Mouse (Mus musculus): Measurements from ENCODE around the gene Sh3bp5l.
"Not testable (repeated sequence)": the region's sequence is repeated elsewhere in the genome, so short reads cannot be mapped to it uniquely, and the experiment has no call there.

Sh3bp5l gene

DNA sequence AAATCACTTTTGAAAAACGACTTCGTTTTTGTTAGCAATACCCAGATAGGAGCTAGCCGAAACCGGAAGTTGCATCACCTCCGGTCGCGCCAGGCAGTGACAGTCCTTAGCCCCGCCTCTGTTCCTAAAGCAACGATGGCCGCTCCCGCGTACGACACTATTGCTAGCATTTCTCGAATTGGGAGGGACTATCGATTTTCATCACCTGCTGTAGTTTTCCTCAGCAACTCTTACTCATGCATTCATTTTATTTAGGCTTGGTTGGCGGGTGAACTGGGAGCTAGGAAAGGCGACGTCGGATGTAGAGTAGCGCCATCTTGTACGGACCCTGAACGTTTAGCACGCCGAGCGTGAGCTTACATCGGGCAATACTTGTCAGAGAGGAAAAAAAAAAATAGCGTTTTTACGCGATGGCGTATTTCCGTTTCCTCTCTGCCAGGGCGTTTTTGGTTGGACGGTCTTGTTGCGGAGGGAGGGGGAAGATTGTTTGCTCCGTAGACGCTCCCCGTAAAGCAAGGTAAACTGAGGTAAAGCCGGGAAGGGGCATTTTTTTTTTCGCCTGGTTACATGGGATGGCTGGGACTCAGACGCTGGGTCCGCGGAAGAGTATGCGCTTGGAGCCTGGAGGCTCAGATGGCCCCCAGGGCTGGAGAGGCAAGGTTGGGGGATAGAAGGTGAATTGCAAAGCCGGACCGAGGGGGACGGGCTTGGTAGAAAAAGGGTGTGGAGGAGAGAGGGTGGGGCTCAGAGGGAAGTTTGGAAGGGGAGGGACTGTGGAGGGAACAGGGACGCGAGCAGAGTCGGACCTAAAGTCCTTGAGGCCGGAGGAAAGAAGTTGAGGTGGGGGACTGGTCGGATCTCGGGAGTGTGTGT is at the start of gene Sh3bp5l, which contains the start of gene Zfp672:
Sh3bp5l (plus strand) TSS at position 449 of the 873 bp plus-strand sequence.
Zfp672 (minus strand) TSS at position 64 of the 873 bp plus-strand sequence.
- DNase-seq (ENCODE audit: low read depth), result peak; percentile 87

DNA sequence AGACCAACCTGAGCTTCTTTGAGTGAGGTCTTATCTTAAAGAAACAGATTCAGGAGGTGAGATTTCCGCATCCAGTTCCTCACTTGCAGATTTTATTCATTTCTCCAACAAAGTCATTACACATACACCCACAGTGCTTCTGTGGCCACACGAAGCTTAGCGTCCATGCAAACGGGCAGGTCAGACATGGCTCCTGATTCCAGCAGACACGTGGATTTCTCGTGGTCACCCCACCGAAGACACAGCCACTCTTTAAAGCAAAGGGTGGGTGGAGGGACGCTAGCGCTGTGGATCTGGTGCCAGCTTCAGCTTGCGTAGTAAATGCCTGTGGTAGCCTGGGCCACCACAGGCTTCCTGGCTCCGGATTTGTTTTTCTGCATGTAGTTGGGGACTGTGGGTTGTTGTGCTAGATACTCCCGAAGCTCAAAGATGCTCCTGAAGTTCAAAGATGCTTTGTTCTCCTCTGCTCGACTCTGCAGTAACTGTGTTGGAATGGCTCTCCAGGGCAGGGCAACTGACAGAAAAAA is 48.5 kb upstream of the Sh3bp5l start:
- DNase-seq (ENCODE audit: low read depth), result no peak

DNA sequence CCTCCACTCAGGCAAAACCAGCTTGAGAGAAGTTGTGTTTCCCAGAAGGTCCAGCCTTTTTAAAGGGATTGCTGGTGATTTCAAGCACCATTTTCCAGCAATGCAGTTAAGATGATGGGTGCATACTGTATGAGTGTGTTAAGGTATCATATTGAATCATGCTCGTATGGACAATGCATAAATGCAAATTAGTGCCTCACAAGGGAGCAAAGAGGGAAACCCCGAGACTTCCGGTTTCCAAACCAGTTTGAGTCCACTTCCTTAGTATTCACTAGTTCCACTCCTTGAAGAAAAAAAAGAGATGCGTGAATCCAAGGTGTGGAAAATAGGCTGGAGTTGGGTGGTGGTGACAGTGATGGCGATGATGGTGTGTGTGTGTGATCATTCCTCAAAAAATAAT is 48.0 kb upstream of the Sh3bp5l start:
- no peak for DNase-seq (ENCODE audit: low read depth)

GRCm38 (mm10) chr11:58289992-58290682 is 40.4 kb upstream of the Sh3bp5l start:
- no peak for DNase-seq (ENCODE audit: low read depth)

DNA sequence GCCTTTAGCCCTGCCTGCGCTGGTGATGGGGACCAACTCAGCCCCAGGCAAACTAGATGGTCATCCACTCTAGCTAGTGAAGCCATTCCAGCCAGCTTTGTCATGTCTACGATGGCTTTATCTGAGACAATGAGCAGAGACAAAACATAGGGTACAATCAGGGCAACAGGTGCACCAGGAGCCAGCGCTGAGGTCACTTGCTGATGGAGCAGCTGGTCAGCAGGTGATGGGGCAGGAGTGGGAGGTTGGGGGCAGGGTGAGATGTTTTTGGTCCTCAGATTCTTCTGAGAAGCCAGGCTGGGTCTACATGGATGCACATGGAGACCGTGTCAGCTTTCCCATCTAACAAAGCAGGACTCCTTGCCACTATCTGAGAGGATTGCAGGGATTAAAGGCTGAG is 39.7 kb upstream of the Sh3bp5l start:
- DNase-seq (ENCODE audit: low read depth), result no peak

- no peak for DNase-seq (ENCODE audit: low read depth)
Measured at GRCm38 (mm10) chr11:58292791-58293190, 37.7 kb upstream of the Sh3bp5l start.

DNA sequence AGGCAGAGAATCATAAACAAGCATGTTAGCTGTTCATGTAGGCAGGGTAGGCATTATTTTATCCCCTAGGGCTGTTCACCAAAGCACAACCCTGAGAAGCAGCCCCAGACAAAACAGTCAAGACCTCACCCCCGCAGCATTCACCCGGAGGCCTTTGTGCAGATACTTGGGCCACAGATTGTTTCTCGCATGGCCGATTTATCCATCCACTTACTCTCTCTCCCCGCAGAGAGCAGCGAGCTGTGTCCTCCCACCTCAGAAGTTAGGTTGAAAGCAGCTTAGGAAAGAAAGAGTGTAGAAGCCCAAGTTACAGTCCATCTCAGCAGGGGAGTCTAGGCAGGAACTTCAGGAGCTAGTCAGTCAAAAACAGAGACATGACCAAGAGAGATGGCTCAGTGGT is 33.1 kb upstream of the Sh3bp5l start:
- no peak for DNase-seq (ENCODE audit: low read depth)

DNA sequence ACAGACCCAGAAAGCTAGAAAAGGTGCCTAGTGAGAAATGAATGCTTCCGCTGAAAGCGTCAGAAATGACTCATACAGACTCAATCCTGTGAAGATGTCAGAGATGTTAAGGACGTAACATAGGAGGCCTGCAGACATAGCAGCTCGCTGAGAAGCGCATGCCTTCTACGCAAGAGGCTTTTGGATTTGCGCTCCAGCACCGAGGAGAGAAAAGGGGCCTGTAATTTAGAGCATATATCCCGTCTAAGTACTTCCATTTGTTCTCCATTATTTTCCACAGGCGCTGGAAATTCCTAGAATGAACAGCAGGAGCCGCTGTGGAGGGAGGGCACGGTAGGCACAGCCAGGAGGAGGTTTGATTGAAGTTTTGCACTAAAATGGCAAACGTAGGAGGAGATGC is 29.5 kb upstream of the Sh3bp5l start:
- peak; percentile 51 for DNase-seq (ENCODE audit: low read depth)

DNA sequence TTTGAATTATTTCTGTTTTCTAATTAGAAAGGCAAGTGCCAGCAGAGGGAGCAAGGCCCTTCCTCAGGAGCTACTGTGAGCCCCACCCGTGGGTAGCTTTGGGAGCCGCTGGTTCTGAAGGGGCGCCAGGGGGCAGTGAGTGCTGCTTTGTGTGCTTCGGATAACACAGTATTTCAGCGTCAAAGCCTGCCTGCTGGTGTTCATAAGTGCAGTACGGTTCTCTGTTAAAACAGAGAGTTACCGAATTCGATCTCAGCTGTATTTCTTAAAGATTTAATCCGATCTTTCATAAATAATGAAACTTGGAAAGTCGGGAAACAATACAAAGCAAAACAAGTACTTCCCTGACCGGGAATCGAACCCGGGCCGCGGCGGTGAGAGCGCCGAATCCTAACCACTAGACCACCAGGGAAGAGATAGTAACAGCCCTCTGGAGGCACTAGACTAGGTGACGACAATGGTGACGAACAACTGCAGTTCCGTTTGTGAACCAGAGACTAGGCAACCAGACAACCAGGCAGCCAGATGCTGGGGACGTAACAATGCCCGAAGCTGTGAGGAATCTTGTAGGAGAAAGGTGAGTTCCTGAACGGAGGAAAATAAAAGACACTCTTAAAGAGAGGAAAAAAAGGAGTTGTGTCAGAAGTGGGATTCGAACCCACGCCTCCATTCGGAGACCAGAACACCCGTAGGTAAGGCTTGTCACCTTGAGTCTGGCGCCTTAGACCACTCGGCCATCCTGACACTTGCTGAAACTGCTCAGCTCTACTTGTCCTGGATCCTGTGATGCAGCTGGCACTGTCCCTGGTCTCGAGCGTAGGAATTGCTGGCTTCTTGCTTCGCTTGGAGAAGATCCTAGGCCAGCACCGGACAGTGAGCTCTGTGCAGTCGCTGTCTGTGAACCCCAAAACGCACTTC is 28.4 kb upstream of the Sh3bp5l start:
- DNase-seq (ENCODE audit: low read depth), result peak; percentile 91

GRCm38 (mm10) chr11:58302774-58303445 is 27.6 kb upstream of the Sh3bp5l start:
- DNase-seq (ENCODE audit: low read depth), result no peak

DNA sequence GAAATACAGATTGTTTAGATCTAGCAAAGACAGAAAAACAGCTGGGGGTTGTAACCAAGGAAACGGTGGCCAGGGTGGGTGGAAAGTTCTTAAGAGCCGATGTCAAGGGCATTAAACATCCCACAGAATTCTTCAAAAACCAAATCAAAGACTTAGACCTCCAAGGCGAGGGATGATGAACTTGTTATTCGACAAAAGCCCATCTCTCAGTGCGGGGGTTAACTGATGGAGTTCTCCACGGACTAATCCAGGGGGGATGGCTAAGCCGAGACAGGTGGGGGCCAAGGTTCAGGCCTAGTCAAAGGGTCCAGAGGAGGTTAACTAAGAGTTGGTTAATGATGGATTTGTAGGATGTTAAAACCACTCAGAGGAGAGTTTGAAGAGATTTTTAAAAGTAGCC is 26.9 kb upstream of the Sh3bp5l start:
- DNase-seq (ENCODE audit: low read depth), result no peak

DNA sequence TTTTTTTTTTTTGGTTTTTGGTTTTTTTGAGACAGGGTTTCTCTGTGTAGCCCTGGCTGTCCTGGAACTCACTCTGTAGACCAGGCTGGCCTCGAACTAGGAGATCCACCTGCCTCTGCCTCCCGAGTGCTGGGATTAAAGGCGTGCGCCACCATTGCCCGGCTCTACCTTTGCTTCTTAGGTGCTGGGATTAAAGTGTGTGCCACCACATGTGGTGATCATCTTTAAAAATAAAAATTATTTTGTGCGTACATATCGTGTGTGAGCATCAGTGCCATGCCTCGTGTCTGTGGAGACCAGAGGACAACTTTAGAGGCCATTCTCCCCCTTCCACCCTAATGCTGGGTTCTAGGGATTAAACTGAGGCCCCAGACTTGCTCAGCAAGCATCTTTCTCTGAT is 25.2 kb upstream of the Sh3bp5l start:
- not testable (repeated sequence) for DNase-seq (ENCODE audit: low read depth)

GRCm38 (mm10) chr11:58306860-58307308 is 23.6 kb upstream of the Sh3bp5l start, which contains the start of gene Zfp692:
Gene Zfp692, plus strand, starts transcription at chr11:58307069.
- DNase-seq (ENCODE audit: low read depth), result peak; percentile 80

- DNase-seq (ENCODE audit: low read depth), result no peak
Measured at GRCm38 (mm10) chr11:58307411-58308080, 23.0 kb upstream of the Sh3bp5l start.

- DNase-seq (ENCODE audit: low read depth), result no peak
Measured at GRCm38 (mm10) chr11:58308661-58309060, 21.9 kb upstream of the Sh3bp5l start.

DNA sequence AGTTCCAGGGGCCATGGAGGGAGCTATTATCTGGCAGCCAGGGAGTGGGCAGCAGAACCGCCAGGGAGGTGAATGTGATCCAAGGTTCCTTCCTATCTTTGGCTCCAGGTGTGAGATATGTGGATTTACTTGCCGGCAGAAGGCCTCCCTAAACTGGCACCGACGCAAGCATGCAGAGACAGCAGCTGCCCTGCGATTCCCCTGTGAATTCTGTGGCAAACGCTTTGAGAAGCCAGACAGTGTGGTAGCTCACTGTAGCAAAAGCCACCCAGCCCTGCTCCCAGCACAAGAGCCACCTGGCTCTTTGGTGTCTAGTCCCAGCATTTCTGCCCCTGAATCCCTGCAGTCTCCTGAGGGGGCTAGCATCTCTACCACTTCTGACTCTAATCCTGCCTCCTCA is 16.5 kb upstream of the Sh3bp5l start:
- DNase-seq (ENCODE audit: low read depth), result no peak

GRCm38 (mm10) chr11:58315536-58316168 is 14.9 kb upstream of the Sh3bp5l start:
- no peak for DNase-seq (ENCODE audit: low read depth)

- no peak for DNase-seq (ENCODE audit: low read depth)
Measured at GRCm38 (mm10) chr11:58316344-58316743, 14.2 kb upstream of the Sh3bp5l start.

DNA sequence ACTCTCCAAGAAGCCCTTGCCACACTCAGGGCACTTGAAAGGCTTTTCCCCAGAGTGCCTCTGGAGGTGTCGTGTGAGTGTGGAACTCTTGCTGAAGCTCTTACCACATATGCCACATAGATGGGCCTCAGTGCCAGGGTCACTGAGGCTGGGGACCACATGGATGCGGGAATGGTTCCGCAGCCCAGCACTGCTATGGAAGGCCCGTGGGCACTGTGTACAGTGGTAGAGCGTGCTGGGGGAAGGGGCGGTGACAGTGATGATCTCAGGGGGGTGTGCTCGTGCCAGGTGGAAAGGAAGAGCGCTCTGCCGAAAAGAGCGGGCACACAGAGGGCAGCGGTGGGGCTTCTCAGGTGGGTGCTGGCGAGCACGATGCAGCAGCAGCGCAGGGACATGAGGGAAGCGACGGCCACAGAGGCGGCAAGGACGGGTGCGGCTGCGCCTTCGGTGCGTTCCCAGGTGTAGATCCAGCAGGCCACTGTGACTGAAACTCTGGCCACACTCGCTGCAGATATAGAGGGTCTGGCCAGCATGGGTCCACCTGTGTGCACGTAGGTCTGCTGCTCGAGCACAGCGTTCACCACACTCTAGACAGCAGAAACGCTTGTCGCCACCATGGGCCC is 13.6 kb upstream of the Sh3bp5l start:
- DNase-seq (ENCODE audit: low read depth), result no peak

Data from c-Kit-positive CD71-negative TER-119-negative erythroid progenitor cells, embryonic 14.5 days (primary cell).